Mouse (Mus musculus) urinary bladder, postnatal 25 days (tissue): ENCODE data around the gene Rimbp3.
"Not testable (repeated sequence)": the region's sequence is repeated elsewhere in the genome, so short reads cannot be mapped to it uniquely, and the experiment has no call there.

ENCODE experiments used
- DNase-seq: peaks from one replicate; pipeline ENCODE4 v3.0.0; 2022; ENCODE audit warnings: low spot score

Gene Rimbp3

DNA sequence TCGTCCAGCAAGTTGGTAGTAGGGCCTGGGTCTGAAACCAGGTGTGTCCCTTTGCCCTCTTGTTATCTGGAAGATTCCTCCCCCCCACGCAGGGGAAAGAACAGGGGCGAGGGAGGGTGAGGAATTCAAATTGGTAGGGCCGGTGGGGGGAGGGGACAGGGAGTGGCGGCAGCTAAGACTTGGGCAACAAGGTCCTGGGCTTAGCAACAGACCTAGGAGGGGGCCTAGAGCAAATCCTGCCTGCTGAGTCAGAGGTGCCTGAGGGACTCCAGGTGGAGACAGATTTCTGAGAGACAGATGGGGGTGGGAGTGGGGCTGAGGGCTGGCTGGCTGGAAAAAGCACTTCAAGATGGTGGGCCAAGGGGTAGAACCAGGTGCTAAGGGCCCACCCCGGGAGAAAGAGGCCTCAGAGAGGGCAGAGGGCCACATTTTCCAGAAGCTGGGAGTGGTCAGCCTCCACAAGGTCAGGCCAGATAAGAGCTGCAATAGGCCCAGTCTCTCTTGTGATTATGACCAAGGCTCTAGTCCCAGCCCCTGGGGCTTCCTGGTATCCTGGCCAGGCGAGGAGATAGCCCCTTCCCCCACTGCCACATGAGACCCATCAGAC lies 11.8 kb downstream of the Rimbp3 start:
- peak; percentile 23 for DNase-seq

DNA sequence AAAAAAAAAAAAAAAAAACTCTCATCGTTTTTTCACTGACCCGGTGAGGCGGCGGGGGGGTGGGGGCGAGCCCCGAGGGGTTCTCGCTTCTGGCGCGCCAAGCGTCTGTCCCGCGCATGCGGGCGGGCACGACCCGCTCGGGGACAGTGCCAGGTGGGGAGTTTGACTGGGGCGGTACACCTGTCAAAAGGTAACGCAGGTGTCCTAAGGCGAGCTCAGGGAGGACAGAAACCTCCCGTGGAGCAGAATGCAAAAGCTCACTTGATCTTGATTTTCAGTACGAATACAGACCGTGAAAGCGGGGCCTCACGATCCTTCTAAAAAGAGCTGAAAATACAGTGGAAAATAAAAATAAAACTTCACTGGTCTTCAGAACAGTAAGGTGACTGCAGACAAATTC lies 13.8 kb downstream of the Rimbp3 start:
- peak; percentile 100 for DNase-seq

DNA sequence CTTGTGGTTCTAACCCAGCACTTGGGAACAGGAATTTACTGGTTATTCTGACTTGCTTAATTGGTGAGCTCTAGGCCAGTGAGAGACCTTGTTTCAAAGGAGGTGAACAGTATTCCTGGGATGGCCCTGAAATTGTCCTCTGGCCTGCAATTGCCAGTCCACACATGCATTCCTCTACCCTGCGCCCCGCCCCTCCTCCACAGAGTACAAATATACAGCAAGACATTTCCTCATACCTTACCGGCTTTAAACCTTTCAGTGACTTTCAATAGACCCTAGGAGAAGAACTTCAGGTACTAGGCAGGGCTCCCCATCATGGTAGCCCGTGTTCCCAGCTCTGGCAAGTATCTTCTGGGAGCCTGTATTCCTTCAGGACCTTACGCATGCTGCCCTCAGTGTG lies 17.2 kb downstream of the Rimbp3 start:
- peak; percentile 36 for DNase-seq

DNA sequence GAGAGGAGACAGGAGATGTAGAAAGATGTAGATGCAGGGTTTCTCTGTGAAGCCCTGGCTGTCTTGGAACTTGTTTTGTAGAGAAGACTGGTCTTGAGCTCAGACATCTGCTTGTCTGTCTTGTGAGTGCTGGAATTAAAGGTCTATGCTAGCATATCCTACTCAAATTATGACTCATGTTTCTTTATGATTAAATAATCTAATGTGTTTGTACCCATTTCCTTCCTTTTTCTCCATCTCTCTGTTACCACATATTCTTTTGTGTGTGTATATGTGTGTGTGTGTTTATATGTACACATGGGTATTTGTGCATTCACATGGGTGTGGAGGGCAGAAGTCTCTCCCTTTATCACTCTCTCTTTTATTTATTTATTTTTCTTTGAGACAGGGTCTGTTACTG lies 18.1 kb downstream of the Rimbp3 start:
- DNase-seq, result no peak

DNA sequence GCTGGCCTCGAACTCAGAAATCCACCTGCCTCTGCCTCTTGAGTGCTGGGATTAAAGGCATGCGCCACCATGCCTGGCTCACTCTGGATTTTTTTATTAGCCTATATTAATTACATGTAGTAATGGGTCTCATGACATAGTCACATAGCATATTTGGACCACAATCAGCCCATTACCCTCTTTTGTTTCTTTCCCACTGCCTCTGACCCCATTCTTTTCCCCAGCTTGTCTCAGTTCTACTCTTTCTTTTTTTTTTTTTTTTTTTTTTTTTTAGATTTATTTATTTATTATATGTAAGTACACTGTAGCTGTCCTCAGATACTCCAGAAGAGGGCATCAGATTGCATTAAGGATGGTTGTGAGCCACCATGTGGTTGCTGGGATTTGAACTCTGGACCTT lies 23.1 kb downstream of the Rimbp3 start:
- DNase-seq, result not testable (repeated sequence)

DNA sequence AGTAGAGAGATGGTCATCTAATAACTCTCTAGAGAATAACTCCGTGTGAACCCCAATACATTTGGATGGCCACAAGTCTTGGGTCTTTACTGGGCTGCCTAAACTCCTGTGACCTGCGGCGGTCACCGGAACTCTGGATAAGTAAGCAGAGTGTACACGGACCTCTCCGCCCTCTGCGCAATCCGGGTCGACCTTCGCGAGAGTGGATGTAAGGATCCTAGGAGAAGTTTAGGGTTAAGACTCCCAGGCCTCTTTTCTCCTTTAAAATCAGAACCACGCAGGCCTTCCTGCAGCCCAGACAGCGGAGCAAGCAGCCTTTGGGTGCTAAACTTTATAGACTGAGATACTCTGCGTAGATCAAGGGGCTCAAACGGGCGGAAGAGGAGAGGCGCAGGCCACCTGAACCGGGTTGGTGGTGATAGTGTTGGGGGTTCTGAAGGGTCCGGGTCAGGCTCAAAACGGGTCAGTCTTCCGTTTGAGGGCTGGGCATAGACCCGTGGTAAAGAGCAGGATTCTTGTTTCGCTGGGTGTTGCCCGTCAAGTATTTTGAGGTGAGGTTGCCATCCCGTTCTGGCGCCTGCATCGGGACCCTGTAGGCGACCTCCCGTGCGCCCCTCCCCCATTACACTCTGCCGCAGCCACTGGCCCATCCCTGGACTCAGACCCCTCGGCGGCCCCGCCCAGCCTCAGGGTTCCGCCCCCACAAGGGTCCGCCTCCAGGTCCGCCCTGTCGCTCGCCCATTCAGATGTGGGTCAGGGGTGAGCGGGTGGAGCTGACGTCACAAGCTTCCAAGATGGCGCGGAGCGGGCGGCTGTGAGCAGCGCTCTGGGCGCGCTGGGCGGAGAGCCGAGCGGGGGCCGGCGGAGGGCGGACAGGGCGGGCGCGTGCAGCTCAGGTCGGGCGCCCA lies 24.6 kb downstream of the Rimbp3 start, which contains the start of gene Hic2:
Hic2 (plus strand) TSS at position 779 of the 908 bp plus-strand sequence.
- peak; percentile 92 for DNase-seq

DNA sequence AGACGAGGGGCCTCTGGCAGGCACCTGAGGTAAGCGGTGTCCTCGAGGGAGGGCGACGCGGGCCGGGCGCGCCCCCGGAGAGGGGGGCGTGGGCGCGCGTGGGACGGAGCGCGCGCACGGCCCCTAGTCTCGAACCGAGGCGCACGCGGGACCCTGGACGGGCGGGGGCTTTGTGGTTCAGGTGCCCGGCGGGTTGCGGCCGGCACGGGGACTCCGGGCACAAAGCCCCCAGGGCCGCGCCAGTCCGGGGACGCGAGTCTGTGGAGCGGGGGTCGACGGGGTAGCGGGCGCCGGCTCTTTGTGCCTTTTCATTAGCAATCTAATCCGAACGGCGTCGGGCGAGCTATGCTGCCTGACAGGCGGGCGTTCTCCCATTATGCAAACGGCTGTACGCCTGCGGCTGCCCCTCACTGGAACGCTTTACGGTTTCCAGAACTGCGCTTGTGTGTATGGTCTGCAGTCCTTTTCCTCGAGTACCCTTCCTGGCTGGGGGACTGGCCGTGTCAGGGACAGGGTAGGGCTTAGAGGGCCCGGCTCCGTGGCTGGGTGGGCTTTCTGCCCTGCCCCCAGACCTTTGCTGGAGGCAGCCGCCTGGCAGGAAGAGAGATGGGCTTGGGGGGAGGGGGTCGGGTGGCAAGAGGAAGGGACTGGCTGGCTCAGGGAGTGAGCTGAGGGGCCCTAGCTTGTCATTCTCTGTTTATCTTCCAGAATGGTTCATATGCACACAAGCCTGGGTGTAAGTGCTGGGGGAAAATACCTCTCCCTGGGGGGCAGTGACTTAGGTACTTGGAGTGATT lies 25.5 kb downstream of the Rimbp3 start:
- peak; percentile 24 for DNase-seq

DNA sequence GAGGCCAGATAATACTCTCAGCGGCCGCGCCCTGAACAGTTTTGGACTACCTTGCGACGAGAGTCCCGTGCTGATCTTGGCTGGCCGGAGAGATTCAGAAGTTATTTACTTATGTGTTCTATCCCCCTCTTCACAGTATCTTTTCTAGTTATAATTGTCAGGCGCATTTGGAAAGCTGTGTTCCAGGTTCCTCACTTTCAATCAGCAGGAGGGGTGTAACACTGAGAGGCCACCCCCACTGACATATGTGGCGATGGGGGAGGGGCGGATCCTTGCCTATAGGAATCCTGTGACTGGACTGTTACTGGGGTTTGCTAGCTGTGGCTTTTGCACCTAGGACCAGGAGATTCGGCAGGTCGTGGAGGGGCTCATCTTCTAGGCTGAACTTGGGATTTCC lies 26.1 kb downstream of the Rimbp3 start:
- DNase-seq, result peak; percentile 43

DNA sequence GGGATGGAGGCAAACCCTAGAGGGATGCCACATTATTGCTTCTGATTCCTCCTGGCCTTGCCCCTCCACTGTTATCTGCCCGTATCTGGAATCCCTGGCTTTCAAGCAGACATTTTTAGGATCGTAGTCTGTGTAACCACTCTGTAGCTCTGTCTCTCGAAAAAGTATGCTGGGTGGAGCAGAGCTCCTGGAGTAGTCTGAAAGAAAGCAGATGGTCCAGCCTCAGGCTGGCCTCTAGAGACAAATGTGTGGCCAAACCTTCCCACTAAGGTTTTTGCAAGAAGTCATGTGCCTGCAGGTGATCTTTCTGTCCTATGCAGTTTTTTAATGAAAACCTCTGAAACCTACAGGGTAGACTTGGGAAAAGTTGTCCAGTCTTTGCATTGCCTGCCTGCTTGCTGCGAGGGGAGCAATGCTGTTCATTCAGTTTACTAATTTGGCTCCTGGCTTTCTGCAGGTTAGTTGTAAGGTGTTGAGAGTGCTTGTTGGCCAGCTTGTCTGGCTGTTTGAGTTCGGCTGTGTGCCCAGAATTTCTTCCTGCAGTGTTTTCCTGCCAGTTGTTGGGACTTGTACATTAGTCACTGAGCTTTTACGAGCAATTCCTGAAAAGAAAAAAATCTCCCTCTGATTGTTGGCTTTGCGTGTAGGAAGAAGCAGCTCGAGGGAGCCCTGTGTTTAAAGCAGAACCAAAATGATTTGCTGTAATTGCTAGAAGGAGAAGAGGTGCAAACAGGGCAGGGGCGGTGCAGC lies 26.7 kb downstream of the Rimbp3 start:
- DNase-seq, result peak; percentile 27

DNA sequence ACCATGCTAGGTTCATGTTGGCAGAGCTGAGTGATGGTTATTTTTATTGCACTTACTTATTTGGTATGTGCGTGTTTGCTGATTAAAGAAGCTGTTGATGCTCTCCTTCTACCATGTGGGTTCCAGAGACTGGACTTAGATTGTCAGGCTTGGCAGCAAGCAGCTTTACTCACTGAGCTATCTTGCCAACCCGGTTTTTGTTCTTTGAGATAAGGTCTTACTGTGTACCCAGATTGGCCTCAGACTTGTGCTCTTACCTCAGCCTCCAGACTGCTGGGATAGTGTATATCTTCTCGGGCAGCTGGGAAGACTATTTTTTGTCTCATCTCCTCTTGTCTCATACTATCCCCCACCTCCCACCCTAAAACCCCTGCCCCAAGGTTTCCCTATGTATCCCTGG lies 29.2 kb downstream of the Rimbp3 start:
- no peak for DNase-seq

DNA sequence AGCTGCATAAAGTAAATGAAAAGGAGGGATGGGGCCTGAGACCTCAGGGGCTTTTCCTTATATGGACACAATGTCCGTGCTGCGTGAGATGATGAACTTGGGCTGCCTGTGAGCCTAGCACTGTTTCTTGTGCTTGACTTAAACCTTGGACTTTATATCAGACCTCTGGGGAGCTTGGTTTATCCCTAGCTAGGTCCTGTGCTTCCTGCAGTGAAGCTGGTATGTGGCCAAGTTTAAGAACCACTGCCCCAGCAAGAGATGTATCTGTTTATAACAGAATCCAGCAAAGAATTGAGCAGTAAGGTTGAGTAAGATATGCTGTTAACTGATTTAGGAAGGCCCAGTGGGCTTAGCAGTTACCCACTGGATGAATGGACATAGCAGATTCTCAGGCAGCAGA lies 31.0 kb downstream of the Rimbp3 start:
- no peak for DNase-seq

DNA sequence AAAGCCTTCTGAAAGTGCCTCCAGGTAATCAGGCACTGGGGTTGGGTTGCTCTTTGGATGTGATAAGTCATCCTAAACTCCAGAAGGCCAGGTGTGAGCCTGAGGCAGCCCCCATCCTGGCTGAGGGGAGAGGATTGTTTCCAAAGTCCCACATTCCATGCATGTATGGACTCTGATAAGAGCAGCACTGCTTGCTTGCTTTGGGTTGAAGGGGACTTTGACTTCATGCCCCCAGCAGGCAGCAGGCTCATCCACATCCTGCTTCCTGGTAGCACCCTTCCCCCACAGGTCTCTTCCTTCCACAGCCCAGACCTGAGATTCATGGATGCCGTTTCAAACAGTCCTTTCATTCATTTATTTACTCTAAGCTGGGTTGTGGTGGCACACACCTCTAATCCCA lies 35.3 kb downstream of the Rimbp3 start:
- DNase-seq, result no peak

DNA sequence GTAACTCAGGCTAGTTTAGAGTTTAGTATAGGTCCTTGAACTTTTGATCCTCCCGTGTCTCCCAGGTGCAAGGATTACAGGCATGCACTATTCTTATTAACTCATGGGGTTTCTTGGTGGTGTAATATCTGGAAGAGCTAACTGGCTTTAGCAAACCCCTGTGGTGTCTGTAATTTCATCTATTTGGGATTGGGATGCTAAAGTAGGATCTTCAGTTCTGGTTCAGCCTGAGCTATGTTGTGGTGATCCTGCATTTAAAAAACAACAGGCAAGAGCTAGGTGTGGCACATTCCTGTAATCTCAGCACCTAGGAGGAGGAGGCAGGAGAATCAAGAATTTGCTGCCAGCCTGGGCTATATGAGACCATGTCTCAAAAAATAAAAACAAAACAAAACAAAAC lies 36.6 kb downstream of the Rimbp3 start:
- no peak for DNase-seq

DNA sequence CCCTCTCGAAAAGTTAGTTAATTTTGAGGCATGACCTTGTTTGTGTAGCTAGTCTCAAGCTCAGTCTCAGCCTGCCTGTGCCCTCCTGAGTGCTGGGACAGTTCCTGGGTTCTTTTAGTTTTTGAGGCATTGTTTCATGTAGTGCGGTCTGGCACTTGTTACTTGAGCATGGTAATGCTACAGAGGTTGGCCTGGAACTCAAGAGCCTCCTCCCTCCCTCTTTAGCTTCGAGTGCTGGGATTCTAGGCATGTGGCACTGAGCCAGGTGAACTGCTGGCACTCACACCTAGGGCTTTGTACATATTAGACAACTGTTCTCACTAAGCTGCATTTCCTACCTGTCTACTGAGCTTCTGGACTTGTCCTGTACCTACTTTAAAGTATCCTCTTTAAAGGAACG lies 39.3 kb downstream of the Rimbp3 start:
- DNase-seq, result no peak

DNA sequence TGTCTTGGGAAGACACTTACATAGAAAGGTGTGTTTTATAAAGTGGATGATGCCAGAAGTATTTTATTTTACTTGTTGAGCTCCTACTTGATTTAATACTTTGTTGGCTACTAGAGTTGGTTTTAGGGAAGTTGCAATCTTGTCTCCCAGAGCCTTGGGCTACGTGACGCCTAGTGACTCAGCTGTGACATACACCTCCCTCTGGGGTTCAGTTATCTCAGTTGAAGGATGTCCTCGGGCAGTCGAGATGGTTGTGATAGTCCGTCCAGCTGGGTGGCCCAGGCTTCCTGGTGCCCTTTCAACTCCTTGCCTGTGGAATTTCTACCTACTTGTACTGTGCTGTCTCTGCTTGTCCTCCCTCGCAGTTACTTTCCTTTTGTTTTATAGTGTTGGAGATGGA lies 40.7 kb downstream of the Rimbp3 start:
- no peak for DNase-seq

DNA sequence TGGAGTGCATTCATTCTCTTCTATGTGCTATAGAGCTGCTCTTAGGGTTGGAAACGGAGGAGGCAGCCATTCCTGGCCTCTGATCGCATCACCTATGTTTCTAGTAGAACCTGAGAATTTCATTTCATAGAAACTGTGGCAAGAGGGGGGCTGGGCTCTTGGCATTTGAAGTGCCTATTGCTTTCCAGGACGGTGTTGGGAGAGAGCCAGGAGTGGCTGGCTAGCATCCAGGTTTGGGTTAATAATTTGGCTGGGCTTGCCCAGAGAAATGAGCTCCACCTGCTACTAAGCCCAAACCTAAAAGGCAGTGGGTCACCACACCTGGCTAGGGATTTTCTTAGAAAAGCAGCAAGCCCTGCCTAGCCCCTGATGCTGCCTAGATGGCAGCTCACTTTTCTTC lies 43.1 kb downstream of the Rimbp3 start:
- DNase-seq, result peak; percentile 66

DNA sequence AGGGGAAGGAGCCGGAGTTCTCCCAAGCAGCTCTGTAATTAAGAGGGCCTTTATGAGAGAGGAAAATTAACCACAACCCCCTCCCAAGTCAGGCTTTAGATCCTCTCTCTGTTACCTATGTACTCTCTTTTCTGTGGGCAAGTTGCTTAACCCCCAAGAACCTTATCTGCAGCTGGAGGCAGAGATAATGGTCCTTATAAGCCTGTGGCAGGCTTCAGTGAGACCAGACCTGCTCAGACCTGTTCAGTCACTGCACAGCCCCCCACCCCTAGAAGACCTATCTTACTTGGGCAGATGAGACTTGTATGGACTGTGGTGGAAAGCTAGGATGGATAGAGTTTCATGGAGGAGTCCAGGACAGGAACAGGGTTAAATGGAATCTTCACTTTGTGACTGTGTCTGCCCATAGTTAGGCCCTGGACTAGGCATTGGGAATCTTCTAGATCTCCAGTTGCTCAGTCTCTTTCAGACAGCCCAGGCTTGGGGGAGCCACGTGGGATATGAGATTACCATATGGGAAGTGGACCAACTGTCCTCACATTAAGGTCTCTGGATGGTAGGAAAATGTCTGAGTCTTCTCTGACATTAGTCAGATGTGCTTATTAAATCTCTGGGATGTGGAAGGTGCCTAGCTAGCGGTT lies 43.8 kb downstream of the Rimbp3 start:
- DNase-seq, result no peak

DNA sequence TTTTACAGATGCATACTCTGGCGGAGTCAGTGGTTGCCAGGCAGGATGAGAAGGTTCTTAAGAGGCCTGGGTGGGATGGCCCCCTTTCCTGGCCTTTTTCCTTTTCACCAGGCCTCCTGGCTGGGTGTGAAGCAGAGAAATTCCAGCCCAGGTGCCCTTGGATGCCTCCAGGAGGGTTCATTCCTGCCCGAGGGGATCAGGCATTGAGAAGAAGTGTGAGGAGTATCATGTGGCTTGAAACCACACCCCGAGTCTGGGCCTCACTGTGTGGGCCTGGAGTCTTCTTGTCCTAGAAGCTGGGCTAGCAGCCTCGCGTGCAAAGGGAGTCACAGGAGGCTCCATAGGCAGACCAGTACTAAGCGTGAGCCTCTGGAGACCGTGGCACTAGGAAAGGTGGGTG lies 44.4 kb downstream of the Rimbp3 start:
- no peak for DNase-seq

DNA sequence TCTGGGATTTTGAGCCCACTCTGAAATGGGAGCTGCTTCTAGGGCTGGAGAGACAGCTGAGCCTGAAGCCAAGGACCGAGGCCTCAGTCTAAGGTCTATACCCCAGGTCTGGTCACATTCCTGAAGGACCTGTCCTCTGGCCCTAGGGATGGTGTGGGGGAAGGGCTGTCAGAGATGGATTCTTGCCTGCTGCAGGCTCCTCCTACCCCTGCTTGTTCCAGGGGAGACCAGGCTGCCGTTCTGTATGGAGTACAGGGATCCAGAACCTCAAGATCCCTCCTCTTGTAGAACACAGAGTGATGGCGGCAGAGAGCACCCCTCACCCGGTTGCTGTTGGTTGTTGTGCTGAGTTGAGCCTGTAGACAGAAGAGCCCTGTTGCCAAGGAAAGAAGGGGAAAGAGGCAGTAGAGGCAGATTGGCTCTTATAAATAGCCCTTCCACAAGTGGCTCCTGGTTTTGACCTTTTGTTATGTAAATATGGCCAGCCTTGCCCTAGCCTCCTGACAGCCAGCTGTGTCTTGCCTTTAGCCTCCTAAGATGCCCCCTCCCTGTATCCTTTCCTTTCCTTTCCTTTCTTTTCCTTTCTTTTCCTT lies 45.7 kb downstream of the Rimbp3 start:
- no peak for DNase-seq

DNA sequence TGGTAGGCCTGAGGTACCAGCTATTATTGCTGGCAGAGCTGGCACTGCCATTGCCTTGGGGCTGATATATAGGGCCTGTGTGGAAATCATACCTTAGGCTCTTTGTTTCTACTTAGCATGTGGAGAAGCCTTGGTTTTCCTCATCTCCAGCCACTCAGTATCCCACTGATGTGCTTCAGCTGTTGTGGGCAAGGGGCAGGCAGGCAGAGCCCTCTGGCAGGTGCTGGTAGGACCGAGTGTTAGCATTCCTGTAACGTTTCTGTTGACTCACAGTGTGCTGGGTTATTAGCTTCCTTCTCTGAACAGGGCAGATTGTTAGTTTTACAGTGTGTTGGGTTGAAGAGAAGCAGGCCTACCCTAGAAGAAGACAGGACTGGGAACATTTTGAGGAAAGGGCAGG lies 46.9 kb downstream of the Rimbp3 start:
- no peak for DNase-seq

DNA sequence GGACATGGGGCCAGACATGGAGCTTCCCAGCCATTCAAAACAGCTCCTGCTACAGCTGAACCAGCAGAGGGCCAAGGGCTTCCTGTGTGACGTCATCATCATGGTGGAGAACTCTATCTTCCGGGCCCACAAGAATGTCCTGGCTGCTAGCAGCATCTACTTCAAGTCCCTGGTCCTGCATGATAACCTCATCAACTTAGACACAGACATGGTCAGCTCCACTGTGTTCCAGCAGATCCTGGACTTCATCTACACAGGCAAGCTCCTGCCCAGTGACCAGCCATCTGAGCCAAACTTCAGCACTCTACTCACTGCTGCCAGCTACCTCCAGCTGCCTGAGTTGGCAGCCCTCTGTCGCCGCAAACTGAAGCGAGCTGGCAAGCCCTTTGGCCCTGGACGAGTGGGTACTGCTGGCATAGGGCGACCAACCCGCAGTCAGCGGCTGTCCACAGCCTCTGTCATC lies 49.0 kb downstream of the Rimbp3 start:
- no peak for DNase-seq
